Mouse (Mus musculus) WW6 (cell line): ENCODE data around the gene Sox10.
A peak's percentile ranks its signal among the peaks of the same experiment; 100 is the strongest.

ENCODE experiments used
- DNase-seq: peaks from one replicate; pipeline ENCODE4 v3.0.0-alpha.2; 2013; ENCODE audit warnings: low read depth, low spot score

The Sox10 gene

DNA sequence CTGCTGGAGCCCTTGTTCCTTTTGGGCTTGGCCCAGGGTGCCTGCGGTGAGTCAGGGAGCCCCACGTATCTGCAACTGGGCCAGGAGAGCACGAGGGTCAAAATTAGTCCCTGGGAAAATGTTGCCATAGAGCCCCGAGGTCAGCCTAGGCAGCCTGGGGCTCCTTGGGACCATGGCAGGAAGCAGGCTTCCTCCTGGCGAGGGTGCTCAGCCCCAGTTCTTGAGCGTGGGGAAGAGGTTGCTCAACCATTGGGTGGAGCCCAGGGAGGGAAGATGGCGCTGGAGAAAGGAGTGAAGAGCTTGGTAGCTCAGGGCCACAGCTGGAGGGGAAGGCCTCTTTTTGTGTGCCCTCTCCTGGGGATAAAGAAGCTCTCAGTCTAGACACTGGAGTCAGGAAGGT, 2.7 kb downstream of the Sox10 start:
- no peak for DNase-seq

DNA sequence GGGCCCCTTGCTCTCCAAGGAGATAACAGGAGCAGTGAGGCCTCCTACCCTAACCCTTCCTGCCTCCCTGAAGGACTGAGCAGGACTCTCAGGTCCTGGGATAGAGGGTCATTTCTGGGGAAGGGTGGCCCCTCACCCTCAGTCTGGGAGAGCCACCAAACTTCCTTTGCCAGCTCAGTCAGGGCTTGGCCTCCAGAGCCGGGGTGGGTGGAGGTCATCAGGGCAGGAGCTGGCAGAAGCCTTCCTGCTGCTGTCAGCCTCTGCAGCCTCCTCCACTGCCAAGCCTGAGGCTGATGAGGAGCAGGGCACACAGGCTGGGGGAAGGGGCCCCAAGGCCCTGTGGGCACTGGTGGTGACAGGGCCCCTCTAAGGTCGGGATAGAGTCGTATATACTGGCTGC, 9.5 kb downstream of the Sox10 start:
- no peak for DNase-seq

DNA sequence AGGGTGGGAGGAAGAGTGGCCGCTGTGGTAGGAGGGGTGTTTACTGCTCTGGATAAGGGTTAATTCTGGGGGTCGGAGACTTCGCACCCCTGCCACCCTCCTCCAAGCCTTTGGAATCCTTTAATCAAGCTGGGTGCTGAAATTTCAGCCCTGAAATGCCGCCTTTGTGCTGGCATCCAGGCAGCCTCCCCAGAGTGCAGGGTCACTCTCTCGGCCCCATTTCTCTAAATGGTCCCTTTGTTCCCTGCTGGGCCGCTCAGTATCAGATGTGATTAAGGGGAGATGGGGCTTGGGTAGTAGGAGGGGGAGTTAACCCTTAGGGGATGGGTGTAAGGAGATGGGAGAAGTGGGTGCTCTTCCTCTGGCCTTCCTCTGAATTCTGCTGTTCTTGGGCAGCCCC, 12.3 kb downstream of the Sox10 start:
- DNase-seq, result no peak

GRCm38 (mm10) chr15:79151881-79152280, 13.2 kb downstream of the Sox10 start:
- no peak for DNase-seq

GRCm38 (mm10) chr15:79148533-79148932, 16.5 kb downstream of the Sox10 start:
- DNase-seq, result no peak

DNA sequence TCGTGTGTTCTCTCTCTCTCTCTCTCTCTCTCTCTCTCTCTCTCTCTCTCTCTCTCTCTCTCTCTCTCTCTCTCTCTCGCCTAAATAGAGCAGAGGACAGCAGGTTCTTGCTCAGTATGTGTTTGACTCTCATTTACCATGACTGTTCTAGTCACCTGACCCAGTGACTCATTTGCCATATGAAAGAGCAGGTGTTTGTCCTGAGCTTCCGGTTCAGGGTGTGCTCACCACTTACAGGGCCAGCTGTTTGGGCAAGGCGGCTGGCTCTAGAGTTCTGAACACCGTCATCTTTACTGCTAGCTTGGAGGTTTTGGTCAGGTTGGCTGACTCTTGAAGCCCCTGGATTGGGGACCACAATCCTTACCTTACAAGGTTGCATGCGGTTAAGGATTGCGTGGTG, 19.5 kb downstream of the Sox10 start:
- no peak for DNase-seq

- no peak for DNase-seq
Observed at GRCm38 (mm10) chr15:79144021-79144420, 21.0 kb downstream of the Sox10 start.

DNA sequence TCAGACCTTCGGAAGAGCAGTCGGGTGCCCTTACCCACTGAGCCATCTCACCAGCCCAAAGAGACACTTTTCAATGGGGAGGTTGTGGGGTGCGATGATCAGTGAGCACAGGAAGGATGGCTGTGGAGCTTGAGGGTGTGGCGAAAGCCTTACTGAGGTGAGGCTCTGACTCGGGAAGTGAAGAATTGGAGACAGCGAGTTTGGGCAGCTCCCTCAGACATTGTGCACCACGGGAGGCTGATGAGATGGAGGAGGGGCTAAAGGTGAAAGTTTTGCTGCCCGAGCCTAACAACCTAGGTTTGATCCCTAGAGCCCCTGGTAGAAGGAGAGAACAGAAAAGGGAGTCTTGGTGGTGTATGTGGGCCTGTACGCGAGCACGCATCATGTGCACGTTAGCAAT, 21.7 kb downstream of the Sox10 start:
- no peak for DNase-seq

DNA sequence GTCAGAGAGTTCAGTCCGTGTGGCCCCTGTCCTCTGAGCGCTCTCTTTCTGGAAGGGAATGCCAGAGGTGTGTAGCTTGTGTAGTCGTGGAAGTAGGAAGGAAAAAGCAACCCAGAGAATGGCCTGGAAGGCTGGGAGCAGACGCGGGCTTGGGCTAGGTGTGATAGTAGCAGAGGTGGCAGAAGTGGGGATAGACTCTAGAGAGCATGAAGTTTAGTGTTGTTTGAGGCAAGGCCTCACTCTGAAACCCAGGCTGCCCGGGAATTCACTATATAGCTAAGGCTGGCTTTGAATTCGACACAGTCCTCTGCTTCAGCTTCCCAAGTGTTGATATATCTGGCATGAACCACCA, 23.5 kb downstream of the Sox10 start:
- no peak for DNase-seq

DNA sequence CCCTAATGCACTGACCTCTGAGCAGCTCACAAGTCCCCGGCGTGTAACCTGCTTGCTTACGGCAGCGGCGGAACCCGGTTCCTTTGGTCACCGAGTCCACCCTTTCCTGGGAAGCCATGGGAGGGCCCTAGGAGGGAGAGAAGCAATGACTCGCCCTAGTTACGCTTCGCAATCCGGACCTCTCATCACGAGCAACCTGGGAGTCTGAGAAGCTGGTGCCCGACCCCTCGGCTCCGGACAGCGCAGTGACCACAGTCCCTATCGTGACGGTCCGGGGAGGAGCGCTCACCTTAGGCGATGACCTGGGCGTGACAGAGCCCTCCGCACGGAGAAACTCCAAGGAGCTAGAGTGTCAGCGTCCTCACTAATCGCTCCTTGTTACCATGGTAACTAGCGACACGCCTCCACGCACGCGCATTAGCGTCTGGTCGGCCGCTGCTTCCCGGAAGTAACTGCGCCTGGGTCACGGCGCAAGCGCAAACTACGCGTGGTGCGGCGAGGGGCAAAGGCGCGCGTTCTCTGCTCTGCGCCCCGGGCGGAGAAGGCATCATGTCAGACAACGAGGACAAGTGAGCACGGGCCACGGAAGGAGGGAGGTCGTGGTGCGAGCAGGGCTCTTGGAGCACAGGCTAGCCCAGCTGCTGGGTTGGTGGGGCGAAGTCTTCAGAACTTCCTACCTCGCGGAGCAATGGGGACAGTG, 24.0 kb downstream of the Sox10 start, which contains the start of the genes Polr2f and 1700088E04Rik:
Gene Polr2f (plus strand): TSS at position 144 of the 700 bp plus-strand sequence.
Gene 1700088E04Rik (minus strand): TSS at position 388 of the 700 bp plus-strand sequence.
- peak; percentile 93 for DNase-seq

DNA sequence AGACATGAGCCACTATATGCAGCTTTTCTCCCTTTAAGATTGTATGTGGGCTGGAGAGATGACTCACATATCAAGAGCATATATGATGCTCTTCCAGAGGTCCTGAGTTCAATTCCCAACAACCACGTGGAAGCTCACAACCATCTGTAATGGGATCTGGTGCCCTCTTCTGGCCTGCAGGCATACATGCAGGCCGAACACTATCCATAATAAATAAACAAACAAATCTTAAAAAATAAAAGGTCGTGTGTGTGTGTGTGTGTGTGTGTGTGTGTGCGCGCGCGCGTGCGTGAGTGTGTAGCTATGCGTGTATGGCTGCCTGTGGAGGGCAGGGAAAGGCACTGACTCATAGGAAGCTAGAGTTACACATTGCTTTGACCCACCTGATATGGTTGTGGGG, 25.4 kb downstream of the Sox10 start:
- no peak for DNase-seq

GRCm38 (mm10) chr15:79135783-79136575, 29.1 kb downstream of the Sox10 start:
- no peak for DNase-seq

GRCm38 (mm10) chr15:79135332-79135731, 29.7 kb downstream of the Sox10 start:
- DNase-seq, result no peak

- no peak for DNase-seq
Observed at GRCm38 (mm10) chr15:79134496-79135270, 30.4 kb downstream of the Sox10 start.

- DNase-seq, result no peak
Observed at GRCm38 (mm10) chr15:79133191-79133661, 31.8 kb downstream of the Sox10 start.

DNA sequence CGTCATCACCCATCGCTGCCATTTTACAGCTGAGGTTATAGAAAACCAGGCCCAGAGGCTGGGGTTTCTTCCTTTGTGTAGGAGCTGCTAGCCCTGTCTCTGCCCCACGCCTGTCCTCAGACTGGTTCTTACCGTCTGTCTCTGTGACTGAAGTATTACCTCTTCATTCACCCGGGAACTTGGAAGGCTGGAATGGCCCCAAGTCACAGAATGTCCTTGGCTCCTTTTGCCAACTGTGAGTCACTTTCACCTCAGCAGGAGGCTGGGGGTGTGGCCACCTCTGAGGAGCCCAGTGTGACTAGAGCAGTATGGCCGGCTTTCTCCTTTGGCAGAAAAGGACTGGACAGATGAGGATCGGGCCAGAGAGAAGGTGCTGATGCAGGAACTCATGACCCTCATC, 33.6 kb downstream of the Sox10 start:
- no peak for DNase-seq

DNA sequence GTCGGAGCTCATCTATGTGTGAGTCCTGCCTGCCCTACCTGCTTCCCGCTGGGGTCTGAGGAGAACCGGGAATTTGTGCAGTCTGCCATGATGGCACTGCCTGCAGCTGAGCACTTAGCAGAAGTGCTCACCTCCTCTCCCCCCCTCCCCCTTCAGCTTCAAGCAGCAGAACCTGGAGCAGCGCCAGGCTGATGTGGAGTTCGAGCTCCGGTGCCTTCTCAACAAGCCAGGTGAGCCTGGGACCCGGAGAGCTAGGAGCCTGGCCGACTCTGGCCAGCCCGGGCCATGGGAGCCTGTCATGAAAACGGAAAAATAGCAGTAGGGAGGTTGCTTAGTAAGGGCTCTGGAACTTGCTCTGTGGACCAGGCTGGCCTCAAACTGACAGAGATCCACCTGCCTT, 34.3 kb downstream of the Sox10 start:
- no peak for DNase-seq

DNA sequence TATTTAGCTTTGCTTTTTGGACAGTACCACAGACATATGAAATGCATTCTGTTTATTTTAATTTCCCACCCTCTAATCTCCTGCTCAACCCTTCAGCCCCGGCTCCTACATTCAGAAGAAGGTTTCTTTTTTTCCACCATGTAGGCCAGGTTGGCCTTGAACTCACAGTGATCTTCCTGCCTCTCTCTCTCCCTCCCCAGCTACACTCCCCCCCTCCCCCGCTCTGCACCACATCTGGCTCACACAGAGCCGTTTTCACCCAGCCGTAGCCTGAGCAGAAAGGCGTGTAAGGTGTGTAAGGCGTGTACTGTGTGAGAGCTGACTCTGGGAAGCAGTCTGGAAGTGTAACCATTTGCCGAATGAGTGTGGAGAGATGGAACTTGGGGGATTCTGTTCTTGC, 35.7 kb downstream of the Sox10 start:
- no peak for DNase-seq

DNA sequence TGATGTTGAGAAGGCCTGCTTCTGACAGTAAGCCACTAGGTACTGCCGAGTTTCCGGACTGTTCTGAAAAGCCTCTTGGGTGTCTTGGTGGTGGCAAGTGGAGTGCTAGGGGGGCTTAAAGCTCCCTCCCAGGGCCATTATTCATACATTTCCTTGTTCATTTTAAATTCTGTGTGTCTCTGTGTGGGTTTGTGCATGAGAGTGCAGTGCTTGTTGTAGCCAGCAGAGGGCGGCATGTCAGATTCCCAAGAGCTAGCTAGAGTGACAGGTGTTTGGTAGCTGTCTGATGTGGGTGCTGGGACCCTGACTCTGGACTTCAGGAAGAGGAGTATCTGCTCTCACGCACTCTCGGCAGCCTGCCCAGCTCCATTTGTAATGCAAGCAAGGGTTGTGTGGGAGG, 36.8 kb downstream of the Sox10 start:
- DNase-seq, result no peak

DNA sequence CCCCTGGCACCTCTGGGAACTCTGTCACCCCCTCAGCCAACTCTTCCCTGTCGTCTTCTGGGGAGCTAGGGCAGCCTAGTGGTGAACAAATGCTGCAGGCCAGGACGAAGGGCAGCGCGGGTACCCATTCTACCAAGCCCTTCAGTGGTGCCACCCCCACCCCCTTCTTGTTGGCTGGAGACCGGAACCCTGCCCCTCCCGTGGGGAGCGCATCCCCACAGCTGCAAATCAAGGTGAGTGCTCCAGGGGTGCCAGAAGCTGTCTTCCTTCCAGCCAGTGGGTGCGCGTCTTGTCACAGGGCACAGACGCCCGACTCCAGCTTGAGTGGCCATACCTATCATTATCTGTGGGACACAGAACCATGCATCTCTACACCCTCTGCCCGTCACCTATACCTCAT, 37.9 kb downstream of the Sox10 start:
- no peak for DNase-seq

- DNase-seq, result no peak
Observed at GRCm38 (mm10) chr15:79126217-79126932, 38.7 kb downstream of the Sox10 start.
